Mouse (Mus musculus) MEL-GATA-1-ER (cell line): ENCODE measurements around the gene Zfyve16.

Experiments used
- DNase-seq: peaks from one replicate; pipeline ENCODE4 v3.0.0-alpha.2; 2012; ENCODE audit warnings: low read depth; ENCODE audit errors: extremely low read depth

Gene Zfyve16

GRCm38 (mm10) chr13:92530721-92531211 lies at the start of gene Zfyve16:
Gene Zfyve16, minus strand, starts transcription at chr13:92530868.
- peak; percentile 62 for DNase-seq

GRCm38 (mm10) chr13:92578210-92578609 lies 47.5 kb upstream of the Zfyve16 start:
- no peak for DNase-seq

GRCm38 (mm10) chr13:92576688-92577087 lies 46.0 kb upstream of the Zfyve16 start:
- no peak for DNase-seq

- DNase-seq: no peak
Observed at GRCm38 (mm10) chr13:92576072-92576471, 45.4 kb upstream of the Zfyve16 start, which contains the start of gene Spz1. Gene Spz1, minus strand, starts transcription at chr13:92576172.

GRCm38 (mm10) chr13:92559429-92559828 lies 28.8 kb upstream of the Zfyve16 start:
- no peak for DNase-seq

- DNase-seq: no peak
Observed at GRCm38 (mm10) chr13:92557229-92557628, 26.6 kb upstream of the Zfyve16 start.

- DNase-seq: no peak
Observed at GRCm38 (mm10) chr13:92556458-92557126, 25.9 kb upstream of the Zfyve16 start.

- no peak for DNase-seq
Observed at GRCm38 (mm10) chr13:92547093-92547492, 16.4 kb upstream of the Zfyve16 start.

GRCm38 (mm10) chr13:92540997-92541396 lies 10.3 kb upstream of the Zfyve16 start:
- peak; percentile 42 for DNase-seq

GRCm38 (mm10) chr13:92539126-92539525 lies 8.5 kb upstream of the Zfyve16 start:
- DNase-seq: no peak

- no peak for DNase-seq
Observed at GRCm38 (mm10) chr13:92533801-92534200, 3.1 kb upstream of the Zfyve16 start.

GRCm38 (mm10) chr13:92532216-92532615 lies 1.5 kb upstream of the Zfyve16 start:
- no peak for DNase-seq

GRCm38 (mm10) chr13:92531237-92531636 lies 569 bp upstream of the Zfyve16 start:
- no peak for DNase-seq

- peak; percentile 43 for DNase-seq
Observed at GRCm38 (mm10) chr13:92529828-92530720, 594 bp downstream of the Zfyve16 start.

- DNase-seq: no peak
Observed at GRCm38 (mm10) chr13:92523178-92523813, 7.4 kb downstream of the Zfyve16 start.

GRCm38 (mm10) chr13:92504871-92505270 lies 25.8 kb downstream of the Zfyve16 start:
- no peak for DNase-seq

- DNase-seq: no peak
Observed at GRCm38 (mm10) chr13:92491923-92492322, 38.7 kb downstream of the Zfyve16 start.

GRCm38 (mm10) chr13:92490817-92491216 lies 39.9 kb downstream of the Zfyve16 start:
- DNase-seq: no peak

- peak; percentile 73 for DNase-seq
Observed at GRCm38 (mm10) chr13:92483852-92484463, 46.7 kb downstream of the Zfyve16 start, which contains the start of gene Fam151b. Gene Fam151b, minus strand, starts transcription at chr13:92484015.

- peak; percentile 21 for DNase-seq
Observed at GRCm38 (mm10) chr13:92483348-92483747, 47.3 kb downstream of the Zfyve16 start.

GRCm38 (mm10) chr13:92470151-92470550 lies 60.5 kb downstream of the Zfyve16 start:
- no peak for DNase-seq
